Mouse (Mus musculus) ES-Bruce4 (cell line): ENCODE results near the gene Mrps27.

Experiments used
- CTCF ChIP-seq: IDR thresholded peaks from one replicate; pipeline ENCODE4 v1.8.1; 2011; ENCODE audit warnings: low read depth, low read length
- POLR2A ChIP-seq: IDR thresholded peaks from one replicate; pipeline ENCODE4 v1.8.1; 2011; ENCODE audit warnings: low read length; ENCODE audit not compliant: insufficient read depth

- TF ChIP-seq CTCF, result no peak
- no peak for TF ChIP-seq POLR2A
These were observed 40.2 kb upstream of the Mrps27 start for GRCm38 (mm10) chr13:99304365-99304764.
